Mouse (Mus musculus): ENCODE results near the gene Zfp955a. TPM values are rescaled to one million over a fixed set of nuclear protein-coding genes. Genes with fewer than 3 reads are reported as not detected.

The Zfp955a gene
- 4.7 and 6.2 TPM in 2 replicates for polyA plus RNA-seq (2015; fragmentation: Nextera tagmentation; extraction: Ambion mirVana)

GRCm38 (mm10) chr17:33254530-33255318 is at the start of gene Zfp955a:
Gene Zfp955a, minus strand, starts transcription at chr17:33255145.

GRCm38 (mm10) chr17:33289039-33289875 is 34.3 kb upstream of the Zfp955a start, which contains the start of gene Zfp955b:
Gene Zfp955b, plus strand, starts transcription at chr17:33289544.

GRCm38 (mm10) chr17:33264376-33264775 is 9.4 kb upstream of the Zfp955a start, which contains the start of gene Olfr63:
Gene Olfr63, plus strand, starts transcription at chr17:33264676.

GRCm38 (mm10) chr17:33221590-33221989 is 33.4 kb downstream of the Zfp955a start, which contains the start of gene Olfr1564:
Gene Olfr1564, minus strand, starts transcription at chr17:33221690.

GRCm38 (mm10) chr17:33191002-33191401 is 63.9 kb downstream of the Zfp955a start, which contains the start of gene Olfr239:
Gene Olfr239, plus strand, starts transcription at chr17:33191302.

Other genes starting within 250 kb of the Zfp955a start
- 3.4 and 4.2 TPM in 2 replicates for gene Zfp763, start 221.7 kb downstream of the Zfp955a start, polyA plus RNA-seq (2015; fragmentation: Nextera tagmentation; extraction: Ambion mirVana)
- not detected in 2 replicates for gene 4921501E09Rik, start 187.1 kb downstream of the Zfp955a start, polyA plus RNA-seq (2015; fragmentation: Nextera tagmentation; extraction: Ambion mirVana)
- gene Zfp563, start 165.8 kb downstream of the Zfp955a start, polyA plus RNA-seq (2015; fragmentation: Nextera tagmentation; extraction: Ambion mirVana), result 2.9 and 3.4 TPM in 2 replicates
- not detected in 2 replicates for gene Morc2b, start 115.5 kb downstream of the Zfp955a start, polyA plus RNA-seq (2015; fragmentation: Nextera tagmentation; extraction: Ambion mirVana)
- gene Olfr55, start 86.7 kb downstream of the Zfp955a start, polyA plus RNA-seq (2015; fragmentation: Nextera tagmentation; extraction: Ambion mirVana), result not detected in 2 replicates
- not detected in 2 replicates for gene Olfr239, start 63.8 kb downstream of the Zfp955a start, polyA plus RNA-seq (2015; fragmentation: Nextera tagmentation; extraction: Ambion mirVana)
- not detected in 2 replicates for gene Olfr1564, start 33.5 kb downstream of the Zfp955a start, polyA plus RNA-seq (2015; fragmentation: Nextera tagmentation; extraction: Ambion mirVana)
- gene Olfr63, start 9.5 kb upstream of the Zfp955a start, polyA plus RNA-seq (2015; fragmentation: Nextera tagmentation; extraction: Ambion mirVana), result 0.04 TPM in 1 of 2 replicates, not detected in the other
- gene Zfp955b, start 34.4 kb upstream of the Zfp955a start, polyA plus RNA-seq (2015; fragmentation: Nextera tagmentation; extraction: Ambion mirVana), result 3.2 and 4.1 TPM in 2 replicates
- gene Zfp81, start 103.7 kb upstream of the Zfp955a start, polyA plus RNA-seq (2015; fragmentation: Nextera tagmentation; extraction: Ambion mirVana), result 2.9 and 4.1 TPM in 2 replicates
- 9.9 and 12.1 TPM in 2 replicates for gene Zfp101, start 139.5 kb upstream of the Zfp955a start, polyA plus RNA-seq (2015; fragmentation: Nextera tagmentation; extraction: Ambion mirVana)
- gene Actl9, start 177.8 kb upstream of the Zfp955a start, polyA plus RNA-seq (2015; fragmentation: Nextera tagmentation; extraction: Ambion mirVana), result not detected in 2 replicates

All from spleen, postnatal 0 days (tissue).